Mouse (Mus musculus): ENCODE measurements around the gene Gfy.

GRCm38 (mm10) chr7:45185921-45186320 lies 6.6 kb upstream of the Gfy start:
- no peak for TF ChIP-seq CHD2 (IDR thresholded peaks at IDR 0.05; ENCODE audit: low read depth, low read length)
- TF ChIP-seq MAFK (IDR thresholded peaks at IDR 0.05; ENCODE audit: insufficient read depth, low read depth, low read length) = no peak
- no peak for TF ChIP-seq HCFC1 (IDR thresholded peaks at IDR 0.05; ENCODE audit: borderline replicate concordance, insufficient read depth, low read length)
- TF ChIP-seq ZNF384 (IDR thresholded peaks at IDR 0.05; ENCODE audit: low read depth, low read length) = no peak
- TF ChIP-seq ZC3H11A (IDR thresholded peaks at IDR 0.05; ENCODE audit: borderline replicate concordance, low read depth, low read length) = no peak

Data from ES-E14 (cell line).